Mouse (Mus musculus) liver, postnatal 0 days (tissue): ENCODE measurements around the gene Aatk. TPM values are rescaled to one million over a fixed set of nuclear protein-coding genes. Genes with fewer than 3 reads are reported as not detected.
A peak's percentile ranks its signal among the peaks of the same experiment; 100 is the strongest.

Experiments used
- ATAC-seq: fragments of 200-750 bp; cut with Nextera tagmentation; 2 replicates; pipeline ENCODE4 v1.8.0; 2017; ENCODE audit warnings: mild to moderate bottlenecking, moderate library complexity
- DNase-seq: peaks from one replicate; pipeline ENCODE4 v3.0.0-alpha.2; 2016
- H3K27ac ChIP-seq: fragments of 300-500 bp; sonication (generic); 2 replicates; pipeline ENCODE4 v1.5.1; 2014; ENCODE audit warnings: antibody characterized with exemption, moderate library complexity, mild to moderate bottlenecking, low read depth
- H3K27me3 ChIP-seq: fragments of 300-500 bp; sonication (generic); 2 replicates; pipeline ENCODE4 v1.6.1; 2014; ENCODE audit warnings: low read length, control low read depth, mixed read lengths; ENCODE audit not compliant: insufficient read depth
- H3K36me3 ChIP-seq: fragments of 300-500 bp; sonication (generic); replicated peaks from 2 replicates; pipeline ENCODE4 v1.6.1; 2014; ENCODE audit warnings: mild to moderate bottlenecking, control low read depth, low read length, moderate library complexity, mixed read lengths; ENCODE audit not compliant: insufficient read depth
- H3K4me1 ChIP-seq: fragments of 300-500 bp; sonication (generic); 2 replicates; pipeline ENCODE4 v1.6.1; 2014; ENCODE audit warnings: antibody characterized with exemption, mild to moderate bottlenecking, control low read depth; ENCODE audit not compliant: insufficient read depth
- H3K4me2 ChIP-seq: fragments of 300-500 bp; sonication (generic); 2 replicates; pipeline ENCODE4 v1.6.1; 2014; ENCODE audit warnings: low read depth, mild to moderate bottlenecking, low read length, moderate library complexity, mixed read lengths
- H3K4me3 ChIP-seq: fragments of 300-500 bp; sonication (generic); 2 replicates; pipeline ENCODE4 v1.5.1; 2014; ENCODE audit warnings: low read depth, low read length
- H3K9ac ChIP-seq: fragments of 300-500 bp; sonication (generic); replicated peaks from 2 replicates; pipeline ENCODE4 v1.6.1; 2014; ENCODE audit warnings: mild to moderate bottlenecking, moderate library complexity
- H3K9me3 ChIP-seq: fragments of 300-500 bp; sonication (generic); 2 replicates; pipeline ENCODE4 v1.6.1; 2016; ENCODE audit warnings: mild to moderate bottlenecking, control low read depth, low read length, mixed read lengths
- CTCF ChIP-seq: sonication (generic); IDR thresholded peaks from 2 replicates; pipeline ENCODE4 v1.5.1; 2016; ENCODE audit warnings: antibody characterized with exemption, low read depth
- EP300 ChIP-seq: IDR thresholded peaks from 2 replicates; pipeline ENCODE4 v1.6.1; 2016; ENCODE audit warnings: antibody characterized with exemption, low read depth, mild to moderate bottlenecking
- WGBS: fragments of 180-500 bp; shearing (Covaris S2); extraction: QIAGEN DNeasy Blood & Tissue Kit; methylation state at CpG from one replicate; pipeline ENCODE4 v1.1.7; 2014; ENCODE audit not compliant: insufficient replicate concordance; 5-methylcytosine and 5-hydroxymethylcytosine counted together
- microRNA counts: library from miRNA; unstranded; fragments of <30 nt; microRNA quantifications from one replicate; lab custom pipeline; 2015
- microRNA-seq: library from miRNA; unstranded; fragments of <30 nt; microRNA quantifications from one replicate; pipeline ENCODE4, GENCODE M21; 2016
- polyA plus RNA-seq: library from polyadenylated mRNA; unstranded; fragments of >200 nt; fragmentation: Nextera tagmentation; extraction: Ambion mirVana; gene quantifications from 2 replicates; pipeline ENCODE4 v1.2.1, GENCODE M21; 2015

Gene Aatk
- polyA plus RNA-seq, 1 experiment from 2014 or later: 0.89 TPM

GRCm38 (mm10) chr11:119960671-119961070, 86.3 kb downstream of the Aatk start:
- Histone ChIP-seq H3K27me3 (no peaks in the 10 kb centered on the region), H3K4me3 (no peak overlapping the region), H3K4me1 (peaks cover 10% of the 10 kb centered on the region), H3K36me3 (peaks cover 31% of the 10 kb centered on the region), H3K27ac (no peak overlapping the region), H3K4me2 (no peak overlapping the region), H3K9ac (no peak overlapping the region), H3K9me3 (no peaks in the 10 kb centered on the region)
- 49% methylated on average over 6 of the region's 6 CpGs for WGBS
- TF ChIP-seq CTCF (no peak), EP300 (no peak)
- DNase-seq (no peak), ATAC-seq (no peak)

GRCm38 (mm10) chr11:119959714-119960113, 87.3 kb downstream of the Aatk start:
- TF ChIP-seq EP300 (no peak), CTCF (no peak)
- H3K9me3 ChIP-seq: no peaks in the 10 kb centered on the region
- DNase-seq (no peak), ATAC-seq (no peak)
- no peak overlapping the region for H3K27ac ChIP-seq
- H3K4me3 ChIP-seq: no peak overlapping the region
- H3K27me3 ChIP-seq: no peaks in the 10 kb centered on the region
- H3K4me1 ChIP-seq: peaks cover 20% of the 10 kb centered on the region
- 68% methylated on average over 4 of the region's 4 CpGs for WGBS
- peaks cover 31% of the 10 kb centered on the region for H3K36me3 ChIP-seq
- H3K4me2 ChIP-seq: no peak overlapping the region
- H3K9ac ChIP-seq: no peak overlapping the region

- no peak overlapping the region for H3K4me3 ChIP-seq
- TF ChIP-seq CTCF (no peak), EP300 (no peak)
- 60% methylated on average over 7 of the region's 7 CpGs for whole genome bisulfite sequencing
- H3K36me3 ChIP-seq: peaks cover 28% of the 10 kb centered on the region
- no peak overlapping the region for H3K27ac ChIP-seq
- no peak overlapping the region for H3K9ac ChIP-seq
- H3K27me3 ChIP-seq: no peaks in the 10 kb centered on the region
- H3K4me2 ChIP-seq: no peak overlapping the region
- ATAC-seq (no peak), DNase-seq (no peak)
- peaks cover 28% of the 10 kb centered on the region for H3K4me1 ChIP-seq
- H3K9me3 ChIP-seq: no peaks in the 10 kb centered on the region
Observed at GRCm38 (mm10) chr11:119958856-119959255, 88.1 kb downstream of the Aatk start.

MicroRNAs within 50 kb of the gene (microRNA counts, 519-probe panel; counts per million panel counts)
- microRNA mmu-miR-338-3p (lab: Ali Mortazavi, UCI) (2,750 counts per million, percentile 28 among the panel's probes with 10 or more counts), microRNA mmu-miR-338-5p (lab: Ali Mortazavi, UCI) (not detected)

Small RNA genes lying within 50 kb of the gene (microRNA-seq; reads per million reads assigned to microRNA genes)
- gene Gm25948 (not detected), gene Mir3065 (not detected), gene Mir338 (not detected)

Other genes starting within 250 kb of the Aatk start
- 28.0 and 30.5 TPM in 2 replicates for gene Chmp6, start 133.7 kb downstream of the Aatk start, polyA plus RNA-seq
- 20.8 and 21.3 TPM in 2 replicates for gene Baiap2, start 104.4 kb downstream of the Aatk start, polyA plus RNA-seq
- 3.1 and 3.9 TPM in 2 replicates for gene Cep131, start 39.7 kb upstream of the Aatk start, polyA plus RNA-seq
- 3.8 and 4.2 TPM in 2 replicates for gene Tepsin, start 51.6 kb upstream of the Aatk start, polyA plus RNA-seq
- gene Ndufaf8, start 51.8 kb upstream of the Aatk start, polyA plus RNA-seq: 63.4 and 65.4 TPM in 2 replicates
- gene Slc38a10, start 104.2 kb upstream of the Aatk start, polyA plus RNA-seq: 25.0 and 28.0 TPM in 2 replicates
- gene Bahcc1, start 185.8 kb upstream of the Aatk start, polyA plus RNA-seq: 1.1 and 1.2 TPM in 2 replicates